Mouse (Mus musculus) heart, postnatal 0 days (tissue): ENCODE data around the gene Lpxn.

ENCODE experiments used
- CTCF ChIP-seq: IDR thresholded peaks from 2 replicates; pipeline ENCODE4 v1.5.1; 2016; ENCODE audit warnings: antibody characterized with exemption, control low read depth, low read depth
- EP300 ChIP-seq: IDR thresholded peaks from 2 replicates; pipeline ENCODE4 v1.6.1; 2016; ENCODE audit warnings: antibody characterized with exemption, low read depth

DNA sequence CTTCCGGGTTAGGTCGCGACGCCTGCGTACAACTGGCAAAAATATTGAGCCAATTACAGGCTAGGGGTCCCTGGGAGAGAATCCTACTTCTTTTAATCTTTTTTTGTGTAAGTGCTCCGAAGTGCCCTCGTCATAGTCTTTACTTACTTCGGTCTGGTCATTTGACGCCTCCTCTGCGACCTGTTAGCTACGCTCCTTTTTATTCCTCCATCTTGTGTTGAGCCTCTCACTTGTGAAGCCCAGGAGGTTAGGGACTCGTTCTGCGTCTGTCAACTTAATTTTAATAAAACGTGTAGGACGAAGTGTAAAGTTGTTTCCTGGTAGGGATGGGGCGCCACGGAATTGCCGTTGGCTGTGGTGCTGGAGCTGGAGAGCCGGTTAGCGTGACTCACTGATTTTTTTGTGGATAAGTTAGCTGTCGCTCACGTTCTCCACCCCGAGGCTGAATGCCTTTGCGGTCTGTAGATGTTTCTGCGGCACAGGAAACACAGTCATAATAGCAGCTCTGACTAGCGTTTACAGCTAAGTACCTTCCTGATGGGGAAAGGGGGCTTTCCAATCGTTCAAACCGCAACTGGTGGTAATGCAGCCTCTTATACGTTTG lies 437 bp downstream of the Lpxn start:
- no peak for TF ChIP-seq EP300
- no peak for TF ChIP-seq CTCF
